Mouse (Mus musculus): ENCODE results near the gene Wdr78. TPM values are rescaled to one million over a fixed set of nuclear protein-coding genes. Genes with fewer than 3 reads are reported as not detected.

The Wdr78 gene
- polyA plus RNA-seq, 1 experiment from 2014 or later: 0.52 TPM

GRCm38 (mm10) chr4:103056909-103057308, 57.4 kb downstream of the Wdr78 start:
- Histone ChIP-seq H3K9ac (no peak overlapping the region), H3K4me2 (no peak overlapping the region), H3K4me3 (replicated peaks) (no peak overlapping the region), H3K9me3 (replicated peaks) (no peaks in the 10 kb centered on the region), H3K27ac (no peak overlapping the region), H3K4me1 (replicated peaks) (no peaks in the 10 kb centered on the region), H3K36me3 (no peaks in the 10 kb centered on the region), H3K27me3 (no peaks in the 10 kb centered on the region)
- ATAC-seq (ENCODE audit: low read depth): no peak
- 67% methylated on average over 5 of the region's 5 CpGs for WGBS (ENCODE audit: insufficient replicate concordance)
- no peak for DNase-seq

- no peaks in the 10 kb centered on the region for H3K9me3 ChIP-seq (replicated peaks)
- WGBS (ENCODE audit: insufficient replicate concordance): 75% methylated on average over 11 of the region's 11 CpGs
- no peak overlapping the region for H3K4me3 ChIP-seq (replicated peaks)
- ATAC-seq (ENCODE audit: low read depth): no peak
- no peak overlapping the region for H3K9ac ChIP-seq
- no peaks in the 10 kb centered on the region for H3K27me3 ChIP-seq
- no peaks in the 10 kb centered on the region for H3K4me1 ChIP-seq (replicated peaks)
- no peak overlapping the region for H3K27ac ChIP-seq
- DNase-seq: no peak
- H3K4me2 ChIP-seq: no peak overlapping the region
- no peaks in the 10 kb centered on the region for H3K36me3 ChIP-seq
Observed at GRCm38 (mm10) chr4:103048046-103048445, 66.3 kb downstream of the Wdr78 start.

- H3K27me3 ChIP-seq: no peaks in the 10 kb centered on the region
- DNase-seq (no peak), ATAC-seq (ENCODE audit: low read depth) (no peak)
- 80% methylated on average over 11 of the region's 11 CpGs for WGBS (ENCODE audit: insufficient replicate concordance)
- no peaks in the 10 kb centered on the region for H3K36me3 ChIP-seq
- H3K4me3 ChIP-seq (replicated peaks): no peak overlapping the region
- H3K27ac ChIP-seq: no peak overlapping the region
- H3K4me2 ChIP-seq: no peak overlapping the region
- H3K4me1 ChIP-seq (replicated peaks): no peaks in the 10 kb centered on the region
- H3K9me3 ChIP-seq (replicated peaks): no peaks in the 10 kb centered on the region
- H3K9ac ChIP-seq: no peak overlapping the region
Observed at GRCm38 (mm10) chr4:103042997-103043396, 71.4 kb downstream of the Wdr78 start.

- Histone ChIP-seq H3K4me2 (no peak overlapping the region), H3K27me3 (no peaks in the 10 kb centered on the region), H3K27ac (no peak overlapping the region), H3K9me3 (replicated peaks) (no peaks in the 10 kb centered on the region), H3K36me3 (no peaks in the 10 kb centered on the region), H3K9ac (no peak overlapping the region), H3K4me1 (replicated peaks) (no peaks in the 10 kb centered on the region), H3K4me3 (replicated peaks) (no peak overlapping the region)
- WGBS (ENCODE audit: insufficient replicate concordance): 30% methylated on average over 5 of the region's 5 CpGs
- ATAC-seq (ENCODE audit: low read depth): no peak
- no peak for DNase-seq
Observed at GRCm38 (mm10) chr4:103039838-103040191, 74.5 kb downstream of the Wdr78 start.

GRCm38 (mm10) chr4:103039103-103039837, 75.1 kb downstream of the Wdr78 start:
- WGBS (ENCODE audit: insufficient replicate concordance): 32% methylated on average over 14 of the region's 14 CpGs

GRCm38 (mm10) chr4:103028177-103029088, 85.9 kb downstream of the Wdr78 start:
- 69% methylated on average over 13 of the region's 13 CpGs for WGBS (ENCODE audit: insufficient replicate concordance)
- Histone ChIP-seq H3K9ac (no peak overlapping the region), H3K36me3 (no peaks in the 10 kb centered on the region), H3K4me2 (no peak overlapping the region), H3K27me3 (no peaks in the 10 kb centered on the region), H3K4me1 (replicated peaks) (no peaks in the 10 kb centered on the region), H3K9me3 (replicated peaks) (no peaks in the 10 kb centered on the region), H3K27ac (no peak overlapping the region), H3K4me3 (replicated peaks) (no peak overlapping the region)
- no peak for ATAC-seq (ENCODE audit: low read depth)
- no peak for DNase-seq

More at GRCm38 (mm10) chr4:103039103-103039837, 75.1 kb downstream of the Wdr78 start:
- no peaks in the 10 kb centered on the region for H3K4me1 ChIP-seq (replicated peaks)
- no peaks in the 10 kb centered on the region for H3K9me3 ChIP-seq (replicated peaks)
- H3K27ac ChIP-seq: no peak overlapping the region
- H3K9ac ChIP-seq: no peak overlapping the region
- H3K4me2 ChIP-seq: no peak overlapping the region
- no peaks in the 10 kb centered on the region for H3K36me3 ChIP-seq
- no peak for ATAC-seq (ENCODE audit: low read depth)
- no peak for DNase-seq
- no peaks in the 10 kb centered on the region for H3K27me3 ChIP-seq
- H3K4me3 ChIP-seq (replicated peaks): no peak overlapping the region

GRCm38 (mm10) chr4:103027745-103028144, 86.6 kb downstream of the Wdr78 start:
- no peak overlapping the region for H3K4me2 ChIP-seq
- DNase-seq (no peak), ATAC-seq (ENCODE audit: low read depth) (no peak)
- H3K9me3 ChIP-seq (replicated peaks): no peaks in the 10 kb centered on the region
- no peaks in the 10 kb centered on the region for H3K4me1 ChIP-seq (replicated peaks)
- H3K27ac ChIP-seq: no peak overlapping the region
- 63% methylated on average over 7 of the region's 7 CpGs for WGBS (ENCODE audit: insufficient replicate concordance)
- no peaks in the 10 kb centered on the region for H3K27me3 ChIP-seq
- no peak overlapping the region for H3K9ac ChIP-seq
- no peaks in the 10 kb centered on the region for H3K36me3 ChIP-seq
- no peak overlapping the region for H3K4me3 ChIP-seq (replicated peaks)

GRCm38 (mm10) chr4:103026621-103027020, 87.7 kb downstream of the Wdr78 start, which contains the start of gene Insl5:
Gene Insl5, minus strand, starts transcription at chr4:103026842.
- H3K27me3 ChIP-seq: no peaks in the 10 kb centered on the region
- no peak within 1 kb of the TSS for H3K4me3 ChIP-seq (replicated peaks)
- H3K9ac ChIP-seq: no peak within 1 kb of the TSS
- DNase-seq (no peak), ATAC-seq (ENCODE audit: low read depth) (no peak)
- H3K4me2 ChIP-seq: no peak within 1 kb of the TSS
- H3K9me3 ChIP-seq (replicated peaks): no peaks in the 10 kb centered on the region
- H3K27ac ChIP-seq: no peak within 1 kb of the TSS
- 54% methylated on average over 4 of the region's 4 CpGs for WGBS (ENCODE audit: insufficient replicate concordance)
- no peaks in the 10 kb centered on the region for H3K4me1 ChIP-seq (replicated peaks)
- no peaks in the 10 kb centered on the region for H3K36me3 ChIP-seq

- Histone ChIP-seq H3K27me3 (no peaks in the 10 kb centered on the region), H3K36me3 (no peaks in the 10 kb centered on the region), H3K4me2 (no peak overlapping the region), H3K4me3 (replicated peaks) (no peak overlapping the region), H3K9ac (no peak overlapping the region), H3K4me1 (replicated peaks) (no peaks in the 10 kb centered on the region), H3K27ac (no peak overlapping the region), H3K9me3 (replicated peaks) (no peaks in the 10 kb centered on the region)
- DNase-seq: no peak
- WGBS (ENCODE audit: insufficient replicate concordance): 35% methylated on average over 4 of the region's 4 CpGs
- no peak for ATAC-seq (ENCODE audit: low read depth)
Observed at GRCm38 (mm10) chr4:103013490-103013889, 100.9 kb downstream of the Wdr78 start.

GRCm38 (mm10) chr4:103011823-103012222, 102.5 kb downstream of the Wdr78 start:
- H3K9me3 ChIP-seq (replicated peaks): no peaks in the 10 kb centered on the region
- H3K4me2 ChIP-seq: no peak overlapping the region
- no peak overlapping the region for H3K9ac ChIP-seq
- ATAC-seq (ENCODE audit: low read depth) (no peak), DNase-seq (no peak)
- no peaks in the 10 kb centered on the region for H3K27me3 ChIP-seq
- H3K36me3 ChIP-seq: no peaks in the 10 kb centered on the region
- H3K4me3 ChIP-seq (replicated peaks): no peak overlapping the region
- H3K27ac ChIP-seq: no peak overlapping the region
- WGBS (ENCODE audit: insufficient replicate concordance): 50% methylated on average over 7 of the region's 7 CpGs
- H3K4me1 ChIP-seq (replicated peaks): no peaks in the 10 kb centered on the region

- Histone ChIP-seq H3K4me2 (no peak overlapping the region), H3K27ac (no peak overlapping the region), H3K27me3 (no peaks in the 10 kb centered on the region), H3K36me3 (no peaks in the 10 kb centered on the region), H3K4me1 (replicated peaks) (no peaks in the 10 kb centered on the region), H3K9me3 (replicated peaks) (no peaks in the 10 kb centered on the region), H3K9ac (no peak overlapping the region), H3K4me3 (replicated peaks) (no peak overlapping the region)
- no peak for ATAC-seq (ENCODE audit: low read depth)
- no peak for DNase-seq
- 68% methylated on average over 4 of the region's 4 CpGs for WGBS (ENCODE audit: insufficient replicate concordance)
Observed at GRCm38 (mm10) chr4:103010734-103011133, 103.6 kb downstream of the Wdr78 start.
